ENCODE assay signal across 8 mouse cellular contexts in genomic region chr5:139668494-139668893, GRCm38 (mm10).
DNase-seq lines count a peak whose midpoint lies in the region; ATAC-seq and TF ChIP-seq lines count a peak whose summit lies in the region.

No protein-coding gene starts in this region.

- H3K27me3 ChIP-seq in embryonic facial prominence, embryonic 11.5 days (ENCODE audit: control insufficient read depth, insufficient read depth, low read length) = peaks cover 22% of the 10 kb centered on the region
- H3K27me3 ChIP-seq in heart, embryonic 14.5 days (ENCODE audit: control insufficient read depth, insufficient read depth, low read length) = peaks cover 82% of the 10 kb centered on the region
- H3K27me3 ChIP-seq in kidney, postnatal 0 days (ENCODE audit: insufficient read depth, low read length) = peaks cover 20% of the 10 kb centered on the region; the same call in 1 of the 2 replicates
- H3K27me3 ChIP-seq in liver, postnatal 0 days (ENCODE audit: insufficient read depth, low read length) = peaks cover 35% of the 10 kb centered on the region

- ATAC-seq in embryonic facial prominence, embryonic 11.5 days (replicated peaks; ENCODE audit: insufficient number of reproducible peaks, low FRiP score, low TSS enrichment, low read depth) = no peak; the same call in 1 of the 2 replicates
- ATAC-seq in heart, embryonic 14.5 days (ENCODE audit: insufficient number of reproducible peaks, insufficient read depth, low FRiP score, low read depth) = peak; percentile 28; the same call in 1 of the 2 replicates
- ATAC-seq in kidney, postnatal 0 days (replicated peaks; ENCODE audit: low FRiP score, low read depth) = peak; percentile 63
- peak; percentile 40; the same call in 1 of the 2 replicates for ATAC-seq in liver, postnatal 0 days

- peak overlapping the region; percentile 13; the same call in 1 of the 2 replicates for H3K4me2 ChIP-seq in embryonic facial prominence, embryonic 11.5 days (ENCODE audit: low read depth, low read length)
- no peak overlapping the region for H3K4me2 ChIP-seq in heart, embryonic 14.5 days (ENCODE audit: low read length)
- H3K4me2 ChIP-seq in kidney, postnatal 0 days (ENCODE audit: low read length) = peak overlapping the region; percentile 40
- no peak overlapping the region for H3K4me2 ChIP-seq in liver, postnatal 0 days (ENCODE audit: low read depth, low read length)

- no peaks in the 10 kb centered on the region for H3K36me3 ChIP-seq in embryonic facial prominence, embryonic 11.5 days (replicated peaks; ENCODE audit: control insufficient read depth, insufficient read depth, low read depth, low read length)
- no peaks in the 10 kb centered on the region for H3K36me3 ChIP-seq in heart, embryonic 14.5 days (ENCODE audit: control insufficient read depth, insufficient read depth, low read length)
- H3K36me3 ChIP-seq in kidney, postnatal 0 days (ENCODE audit: insufficient read depth, low read length) = no peaks in the 10 kb centered on the region
- H3K36me3 ChIP-seq in liver, postnatal 0 days (replicated peaks; ENCODE audit: insufficient read depth, low read length) = no peaks in the 10 kb centered on the region

- no peaks in the 10 kb centered on the region for H3K9me3 ChIP-seq in embryonic facial prominence, embryonic 11.5 days (replicated peaks; ENCODE audit: control insufficient read depth, low read length)
- H3K9me3 ChIP-seq in heart, embryonic 14.5 days (ENCODE audit: control insufficient read depth, low read length) = no peaks in the 10 kb centered on the region
- H3K9me3 ChIP-seq in kidney, postnatal 0 days (replicated peaks; ENCODE audit: low read length) = no peaks in the 10 kb centered on the region
- H3K9me3 ChIP-seq in liver, postnatal 0 days (ENCODE audit: low read length) = no peaks in the 10 kb centered on the region

- no peak overlapping the region for H3K4me3 ChIP-seq in embryonic facial prominence, embryonic 11.5 days (ENCODE audit: low read depth, low read length)
- H3K4me3 ChIP-seq in heart, embryonic 14.5 days (ENCODE audit: control insufficient read depth in 1 of 2, insufficient read depth in 1 of 2, low read depth in 1 of 2, low read length in 2 of 2) = no peak overlapping the region
- no peak overlapping the region for H3K4me3 ChIP-seq in kidney, postnatal 0 days (replicated peaks; ENCODE audit: low read depth, low read length)
- H3K4me3 ChIP-seq in liver, postnatal 0 days (ENCODE audit: low read depth, low read length) = no peak overlapping the region
- no peak overlapping the region for H3K4me3 ChIP-seq in olfactory bulb, adult 2 months (ENCODE audit: insufficient read depth, low read depth, low read length)

- no peaks in the 10 kb centered on the region for H3K4me1 ChIP-seq in embryonic facial prominence, embryonic 11.5 days (ENCODE audit: control insufficient read depth, insufficient read depth, low read length)
- H3K4me1 ChIP-seq in heart, embryonic 14.5 days (ENCODE audit: control insufficient read depth in 2 of 2, insufficient read depth in 2 of 2, low read length in 2 of 2) = no peaks in the 10 kb centered on the region
- no peaks in the 10 kb centered on the region for H3K4me1 ChIP-seq in kidney, postnatal 0 days (replicated peaks; ENCODE audit: insufficient read depth, low read length)
- no peaks in the 10 kb centered on the region for H3K4me1 ChIP-seq in liver, postnatal 0 days (ENCODE audit: insufficient read depth)
- H3K4me1 ChIP-seq in olfactory bulb, adult 2 months (ENCODE audit: control insufficient read depth, insufficient read depth, low read length) = no peaks in the 10 kb centered on the region

- TF ChIP-seq POLR2A in olfactory bulb, adult 2 months (IDR thresholded peaks at IDR 0.05; ENCODE audit: insufficient read depth, low read depth, low read length) = no peak

- H3K27ac ChIP-seq in embryonic facial prominence, embryonic 11.5 days (replicated peaks; ENCODE audit: low read depth, low read length) = no peak overlapping the region
- no peak overlapping the region for H3K27ac ChIP-seq in heart, embryonic 14.5 days (replicated peaks in 1 of 2; ENCODE audit: control insufficient read depth in 1 of 2, insufficient read depth in 1 of 2, low read depth in 2 of 2, low read length in 2 of 2)
- no peak overlapping the region for H3K27ac ChIP-seq in kidney, postnatal 0 days
- no peak overlapping the region for H3K27ac ChIP-seq in liver, postnatal 0 days (ENCODE audit: low read depth)
- H3K27ac ChIP-seq in olfactory bulb, adult 2 months (ENCODE audit: insufficient read depth, low read depth, low read length) = no peak overlapping the region

- DNase-seq in 416B (ENCODE audit: low read depth) = peak; percentile 62
- peak; percentile 85 for DNase-seq in adrenal gland, postnatal 14 days
- peak; percentile 77 for DNase-seq in embryonic facial prominence, embryonic 11.5 days (ENCODE audit: low spot score)
- DNase-seq in kidney, postnatal 0 days (ENCODE audit: low spot score) = peak; percentile 87
- peak; percentile 77 for DNase-seq in liver, postnatal 0 days
- peak; percentile 76 for DNase-seq in thymus, postnatal 4 days

- H3K9ac ChIP-seq in embryonic facial prominence, embryonic 11.5 days (replicated peaks; ENCODE audit: low read length) = no peak overlapping the region
- no peak overlapping the region for H3K9ac ChIP-seq in heart, embryonic 14.5 days (ENCODE audit: low read length)
- H3K9ac ChIP-seq in kidney, postnatal 0 days (ENCODE audit: low read depth, low read length) = no peak overlapping the region
- H3K9ac ChIP-seq in liver, postnatal 0 days (replicated peaks) = no peak overlapping the region

- WGBS in embryonic facial prominence, embryonic 11.5 days = under 1% methylated on average over 24 of the region's 24 CpGs
- WGBS in heart, embryonic 14.5 days = under 1% methylated on average over 24 of the region's 24 CpGs
- 0% methylated on average over 24 of the region's 24 CpGs for WGBS in kidney, postnatal 0 days
- 1% methylated on average over 24 of the region's 24 CpGs for WGBS in liver, postnatal 0 days (ENCODE audit: insufficient replicate concordance)
- under 1% methylated on average over 24 of the region's 24 CpGs for WGBS in olfactory bulb, adult 2 months

- no peak for TF ChIP-seq EP300 in liver, postnatal 0 days (IDR thresholded peaks at IDR 0.05; ENCODE audit: low read depth)

- TF ChIP-seq CTCF in kidney, postnatal 0 days (IDR thresholded peaks at IDR 0.05; ENCODE audit: low read depth) = peak; percentile 91
- TF ChIP-seq CTCF in liver, postnatal 0 days (IDR thresholded peaks at IDR 0.05; ENCODE audit: low read depth) = peak; percentile 85
- peak; percentile 88 for TF ChIP-seq CTCF in olfactory bulb, adult 2 months (IDR thresholded peaks at IDR 0.05; ENCODE audit: insufficient read depth, low read depth, low read length)

Comparison
In these comparisons a context has a peak if more than half of its experiments do, and no peak if none do; other contexts are left out.
1. H3K4me2 ChIP-seq: peak in embryonic facial prominence, embryonic 11.5 days (single experiment) and kidney, postnatal 0 days (single experiment); none in heart, embryonic 14.5 days (single experiment) and liver, postnatal 0 days (single experiment).
2. Peak in every context shown above with its lines, with median percentiles within 50 percentile points of each other: DNase-seq and CTCF ChIP-seq.